Mouse (Mus musculus) gastrocnemius, adult 18-20 months (tissue): ENCODE measurements around the gene 3110001I22Rik. TPM values are rescaled to one million over a fixed set of nuclear protein-coding genes. Genes with fewer than 3 reads are reported as not detected.

Source experiments
- DNase-seq: peaks from one replicate; pipeline ENCODE4 v3.0.0; 2021; ENCODE audit warnings: low spot score
- total RNA-seq, 2 experiments: library from RNA; stranded (reverse); gene quantifications; 2 replicates each; pipeline ENCODE4 v1.2.3; 2021

3110001I22Rik gene
- total RNA-seq, 2 experiments from 2014 or later, result 2.3 to 2.7 TPM

- DNase-seq, result no peak
These were observed 45.3 kb downstream of the 3110001I22Rik start for GRCm38 (mm10) chr16:13716821-13717553.

DNA sequence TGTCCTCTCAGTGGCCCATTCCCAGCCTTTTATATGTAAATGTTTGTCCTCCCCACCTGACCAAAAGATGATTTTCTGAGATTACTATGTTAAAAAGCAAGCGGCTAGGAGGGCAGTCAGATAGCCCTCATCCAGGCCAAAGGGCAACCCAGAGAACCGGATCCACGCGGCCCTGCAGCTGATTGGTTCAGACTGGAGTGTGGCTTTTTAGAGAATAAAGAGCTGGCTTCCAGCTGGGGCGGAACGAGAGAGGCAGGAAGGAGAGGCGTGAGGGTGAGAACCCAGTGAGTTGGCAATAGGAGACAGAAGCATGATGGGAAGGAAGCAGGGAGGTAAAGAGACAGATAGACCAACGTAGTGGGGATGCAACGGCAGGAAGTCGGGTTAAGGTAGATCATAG, 51.2 kb downstream of the 3110001I22Rik start:
- no peak for DNase-seq

DNA sequence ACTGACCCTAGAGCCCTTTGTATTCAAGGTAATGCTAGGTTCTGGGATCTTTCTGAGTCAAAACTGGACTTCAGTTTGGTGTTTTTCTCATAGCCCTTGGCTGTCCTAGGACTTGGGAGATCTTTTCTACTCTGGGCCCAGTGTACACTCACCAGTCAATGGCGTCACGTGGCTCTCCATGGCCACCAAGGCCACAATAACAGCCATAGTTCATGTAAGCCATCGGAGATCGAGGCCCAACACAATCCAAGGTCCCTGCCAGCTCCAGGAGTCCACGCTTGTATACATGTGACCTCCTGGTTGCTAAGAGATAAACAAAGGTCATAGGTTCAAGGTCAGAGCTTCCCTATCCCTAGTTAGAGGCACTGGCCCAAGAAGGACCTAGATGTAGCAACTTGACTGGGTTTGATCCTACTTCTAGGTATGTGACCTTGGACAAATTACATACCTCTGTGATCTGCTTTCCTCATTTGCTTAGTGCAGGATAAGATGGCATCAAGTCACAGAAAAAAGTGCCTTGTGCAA, 56.1 kb downstream of the 3110001I22Rik start:
- no peak for DNase-seq

Other genes starting within 250 kb of the 3110001I22Rik start
- gene Parn, start 3.8 kb upstream of the 3110001I22Rik start, total RNA-seq, result 1 to 10 TPM; 6.8 to 7.4 TPM
- gene Bfar, start 71 bp upstream of the 3110001I22Rik start, total RNA-seq, result 10 to 100 TPM; 33.1 to 33.2 TPM
- gene Pla2g10, start 59.1 kb downstream of the 3110001I22Rik start, total RNA-seq, result not detected
- 10 to 100 TPM; 33.3 to 36.5 TPM for gene Rrn3, start 108.8 kb downstream of the 3110001I22Rik start, total RNA-seq
- 10 to 100 TPM; 40.2 to 43.4 TPM for gene Ntan1, start 146.9 kb downstream of the 3110001I22Rik start, total RNA-seq
- gene Pdxdc1, start 231.2 kb downstream of the 3110001I22Rik start, total RNA-seq, result 10 to 100 TPM; 46.9 to 51.1 TPM
- under 1 TPM; 0.50 to 0.85 TPM for gene Mpv17l, start 231.2 kb downstream of the 3110001I22Rik start, total RNA-seq